Mouse (Mus musculus): Measurements from ENCODE around the gene Coro1c.

GRCm38 (mm10) chr5:113842244-113842643 is 66.3 kb downstream of the Coro1c start:
- TF ChIP-seq CTCF (IDR thresholded peaks at IDR 0.05) (no peak), EP300 (IDR thresholded peaks at IDR 0.05) (no peak)

All from lung, postnatal 0 days (tissue).